Comparison of ENCODE assay signal across 9 mouse cellular contexts in genomic region chr5:45448676-45449075, GRCm38 (mm10). TPM values are rescaled to one million over a fixed set of nuclear protein-coding genes. Genes with fewer than 3 reads are reported as not detected.
DNase-seq lines count a peak whose midpoint lies in the region; ATAC-seq and TF ChIP-seq lines count a peak whose summit lies in the region.
"Had no signal": no experiment of that assay in that cellular context is flagged by ENCODE, and none has a peak within 500 bp of the region (broad histone marks: within the 10 kb centered on the region; RNA-seq: fewer than 3 reads in every experiment).

No protein-coding gene starts in this region.

- DNase-seq in lung, postnatal 10 days = peak; percentile 13
- no peak for DNase-seq in lung, postnatal 14 days
- peak; percentile 42 for DNase-seq in embryonic facial prominence, embryonic 14.5 days (ENCODE audit: low spot score)
- DNase-seq in spleen, adult 18-20 months = no peak
- no peak for DNase-seq in frontal cortex, postnatal 36 days (ENCODE audit: low spot score in 2 of 2)

- peak overlapping the region; percentile 71 for H3K9ac ChIP-seq in embryonic facial prominence, embryonic 14.5 days (ENCODE audit: low read depth, low read length)
- peak overlapping the region; percentile 67; the same call in 1 of the 2 replicates for H3K9ac ChIP-seq in intestine, postnatal 0 days (ENCODE audit: low read depth, low read length)
- H3K9ac ChIP-seq in midbrain, embryonic 16.5 days (ENCODE audit: low read depth, low read length) = peak overlapping the region; percentile 75

- 0 out of 2 replicates have a peak, but pooled peaks cover 14% of the 10 kb centered on the region for H3K36me3 ChIP-seq in embryonic facial prominence, embryonic 14.5 days (ENCODE audit: control insufficient read depth, insufficient read depth, low read length)
- H3K36me3 ChIP-seq in intestine, postnatal 0 days (ENCODE audit: control insufficient read depth, insufficient read depth) = peaks cover under 1% of the 10 kb centered on the region
- H3K36me3 ChIP-seq in midbrain, embryonic 16.5 days (ENCODE audit: control insufficient read depth, insufficient read depth, low read length) = no peaks in the 10 kb centered on the region

- 59% methylated on average over 5 of the region's 5 CpGs for WGBS in embryonic facial prominence, embryonic 14.5 days
- WGBS in intestine, postnatal 0 days = 31% methylated on average over 5 of the region's 5 CpGs
- 18% methylated on average over 5 of the region's 5 CpGs for WGBS in midbrain, embryonic 16.5 days

- no peak overlapping the region for H3K27ac ChIP-seq in embryonic facial prominence, embryonic 14.5 days (replicated peaks; ENCODE audit: low read depth, low read length)
- H3K27ac ChIP-seq in intestine, postnatal 0 days (ENCODE audit: low read depth, low read length) = peak overlapping the region; percentile 93
- H3K27ac ChIP-seq in midbrain, embryonic 16.5 days (ENCODE audit: low read length) = no peak overlapping the region

- ATAC-seq in embryonic facial prominence, embryonic 14.5 days (ENCODE audit: low read depth) = no peak
- no peak for ATAC-seq in intestine, postnatal 0 days
- no peak for ATAC-seq in midbrain, embryonic 16.5 days
- no peak for ATAC-seq in activated CD4-positive, CD25-positive, alpha-beta regulatory T cell, adult 4 months

- no peaks in the 10 kb centered on the region for H3K27me3 ChIP-seq in embryonic facial prominence, embryonic 14.5 days (replicated peaks; ENCODE audit: control insufficient read depth, insufficient read depth, low read length)
- no peaks in the 10 kb centered on the region for H3K27me3 ChIP-seq in intestine, postnatal 0 days (replicated peaks; ENCODE audit: control insufficient read depth, insufficient read depth, low read length)
- H3K27me3 ChIP-seq in midbrain, embryonic 16.5 days (ENCODE audit: control insufficient read depth, insufficient read depth, low read depth, low read length) = no peaks in the 10 kb centered on the region

- peak overlapping the region; percentile 88 for H3K4me2 ChIP-seq in embryonic facial prominence, embryonic 14.5 days (ENCODE audit: low read depth, low read length)
- H3K4me2 ChIP-seq in intestine, postnatal 0 days (replicated peaks; ENCODE audit: low read depth) = peak overlapping the region; percentile 95
- peak overlapping the region; percentile 97 for H3K4me2 ChIP-seq in midbrain, embryonic 16.5 days (ENCODE audit: low read length)

- H3K4me3 ChIP-seq in embryonic facial prominence, embryonic 14.5 days (ENCODE audit: low read depth, low read length) = peak overlapping the region; percentile 69; the same call in 1 of the 2 replicates
- peak overlapping the region; percentile 66 for H3K4me3 ChIP-seq in intestine, postnatal 0 days (ENCODE audit: low read depth, low read length)
- H3K4me3 ChIP-seq in midbrain, embryonic 16.5 days (ENCODE audit: low read depth, low read length) = peak overlapping the region; percentile 78; the same call in 1 of the 2 replicates

- no peak for TF ChIP-seq CTCF in intestine, postnatal 0 days (IDR thresholded peaks at IDR 0.05; ENCODE audit: low read depth)

- peaks cover 12% of the 10 kb centered on the region; the same call in 1 of the 2 replicates for H3K4me1 ChIP-seq in embryonic facial prominence, embryonic 14.5 days (ENCODE audit: control insufficient read depth, insufficient read depth, low read length)
- no peaks in the 10 kb centered on the region; the same call in 1 of the 2 replicates for H3K4me1 ChIP-seq in intestine, postnatal 0 days (replicated peaks; ENCODE audit: control insufficient read depth, insufficient read depth, low read length)
- H3K4me1 ChIP-seq in midbrain, embryonic 16.5 days (ENCODE audit: control insufficient read depth, insufficient read depth, low read length) = peaks cover 15% of the 10 kb centered on the region

- H3K9me3 ChIP-seq in embryonic facial prominence, embryonic 14.5 days (ENCODE audit: control insufficient read depth, low read length) = no peaks in the 10 kb centered on the region
- no peaks in the 10 kb centered on the region for H3K9me3 ChIP-seq in intestine, postnatal 0 days (ENCODE audit: control insufficient read depth)
- H3K9me3 ChIP-seq in midbrain, embryonic 16.5 days (replicated peaks; ENCODE audit: control insufficient read depth, low read length, poor library complexity, severe bottlenecking) = no peaks in the 10 kb centered on the region

RNA-seq across cellular contexts. Expression of gene Qdpr, which starts 1.4 kb away (rescaled TPM):
- polyA plus RNA-seq in embryonic facial prominence, embryonic 14.5 days (2014; fragmentation: Nextera tagmentation; extraction: Ambion mirVana) = 122 and 125 TPM in 2 replicates
- polyA plus RNA-seq in intestine, postnatal 0 days (2015; fragmentation: Nextera tagmentation; extraction: Ambion mirVana) = 355 and 422 TPM in 2 replicates
- polyA plus RNA-seq in midbrain, embryonic 16.5 days (2015; fragmentation: Nextera tagmentation; extraction: Ambion mirVana) = 112 and 127 TPM in 2 replicates
- 10 to 100 TPM; 52.0 to 60.0 TPM for polyA plus RNA-seq in activated CD4-positive, CD25-positive, alpha-beta regulatory T cell, adult 4 months (2017; shearing (Covaris generic))

RNA-seq across cellular contexts. Expression of gene Clrn2, which starts 4.9 kb away (rescaled TPM):
- polyA plus RNA-seq in embryonic facial prominence, embryonic 14.5 days (2014; fragmentation: Nextera tagmentation; extraction: Ambion mirVana) = 0.22 and 0.31 TPM in 2 replicates
- polyA plus RNA-seq in intestine, postnatal 0 days (2015; fragmentation: Nextera tagmentation; extraction: Ambion mirVana) = not detected in 2 replicates
- polyA plus RNA-seq in midbrain, embryonic 16.5 days (2015; fragmentation: Nextera tagmentation; extraction: Ambion mirVana) = 0.33 TPM in 1 of 2 replicates, not detected in the other
- polyA plus RNA-seq in activated CD4-positive, CD25-positive, alpha-beta regulatory T cell, adult 4 months (2017; shearing (Covaris generic)) = not detected
- polyA plus RNA-seq: spleen, adult 2 months had no signal

RNA-seq across cellular contexts. Expression of gene Lap3, which starts 44.5 kb away (rescaled TPM):
- 81.5 and 85.1 TPM in 2 replicates for polyA plus RNA-seq in embryonic facial prominence, embryonic 14.5 days (2014; fragmentation: Nextera tagmentation; extraction: Ambion mirVana)
- polyA plus RNA-seq in intestine, postnatal 0 days (2015; fragmentation: Nextera tagmentation; extraction: Ambion mirVana) = 108 and 120 TPM in 2 replicates
- 28.8 and 31.6 TPM in 2 replicates for polyA plus RNA-seq in midbrain, embryonic 16.5 days (2015; fragmentation: Nextera tagmentation; extraction: Ambion mirVana)
- polyA plus RNA-seq in activated CD4-positive, CD25-positive, alpha-beta regulatory T cell, adult 4 months (2017; shearing (Covaris generic)) = 10 to 100 TPM; 23.0 to 29.5 TPM

Comparison
In these comparisons a context has a peak if more than half of its experiments do, and no peak if none do; other contexts are left out.
1. DNase-seq: peak in lung, postnatal 10 days (single experiment) and embryonic facial prominence, embryonic 14.5 days (single experiment); none in lung, postnatal 14 days (single experiment), spleen, adult 18-20 months (0 of 2) and frontal cortex, postnatal 36 days (0 of 2).
2. Peak in every context shown above with its lines, with median percentiles within 50 percentile points of each other: H3K4me2 ChIP-seq, H3K4me3 ChIP-seq and H3K9ac ChIP-seq.